Mouse (Mus musculus) neural tube, embryonic 11.5 days (tissue): Measurements from ENCODE around the gene Mlph. TPM values are rescaled to one million over a fixed set of nuclear protein-coding genes. Genes with fewer than 3 reads are reported as not detected.
A peak's percentile ranks its signal among the peaks of the same experiment; 100 is the strongest.

Experiments
- ATAC-seq: fragments of 200-750 bp; cut with Nextera tagmentation; 2 replicates; pipeline ENCODE4 v1.8.0; 2017; ENCODE audit warnings: moderate number of reproducible peaks, mild to moderate bottlenecking, moderate TSS enrichment, moderate library complexity; ENCODE audit not compliant: insufficient read depth, low FRiP score, low TSS enrichment
- DNase-seq: peaks from one replicate; pipeline ENCODE4 v3.0.0-alpha.2; 2015; ENCODE audit warnings: low spot score
- H3K27ac ChIP-seq: fragments of 300-500 bp; sonication (generic); 2 replicates; pipeline ENCODE4 v1.5.1; 2014; ENCODE audit warnings: low read depth, mild to moderate bottlenecking, low read length
- H3K27me3 ChIP-seq: fragments of 300-500 bp; sonication (generic); 2 replicates; pipeline ENCODE4 v1.6.1; 2014; ENCODE audit warnings: mild to moderate bottlenecking, low read length, mixed read lengths; ENCODE audit not compliant: control insufficient read depth, insufficient read depth
- H3K36me3 ChIP-seq: fragments of 300-500 bp; sonication (generic); 2 replicates; pipeline ENCODE4 v1.6.1; 2014; ENCODE audit warnings: mild to moderate bottlenecking, low read length, moderate library complexity, mixed read lengths; ENCODE audit not compliant: control insufficient read depth, insufficient read depth
- H3K4me1 ChIP-seq: fragments of 300-500 bp; sonication (generic); 2 replicates; pipeline ENCODE4 v1.6.1; 2014; ENCODE audit warnings: low read length, mixed read lengths; ENCODE audit not compliant: control insufficient read depth, insufficient read depth
- H3K4me2 ChIP-seq: fragments of 300-500 bp; sonication (generic); 2 replicates; pipeline ENCODE4 v1.6.1; 2014; ENCODE audit warnings: low read depth, mild to moderate bottlenecking, moderate library complexity
- H3K4me3 ChIP-seq: fragments of 300-500 bp; sonication (generic); 2 replicates; pipeline ENCODE4 v1.5.1; 2014; ENCODE audit warnings: low read depth, low read length
- H3K9ac ChIP-seq: fragments of 300-500 bp; sonication (generic); 2 replicates; pipeline ENCODE4 v1.6.1; 2014; ENCODE audit warnings: mild to moderate bottlenecking, low read length
- H3K9me3 ChIP-seq: fragments of 300-500 bp; sonication (generic); 2 replicates; pipeline ENCODE4 v1.6.1; 2016; ENCODE audit warnings: low read length; ENCODE audit not compliant: control insufficient read depth
- WGBS: fragments of 180-500 bp; shearing (Covaris S2); extraction: QIAGEN DNeasy Blood & Tissue Kit; methylation state at CpG from one replicate; pipeline ENCODE4 v1.1.7; 2014; 5-methylcytosine and 5-hydroxymethylcytosine counted together
- polyA plus RNA-seq: library from polyadenylated mRNA; unstranded; fragments of >200 nt; fragmentation: Nextera tagmentation; extraction: Ambion mirVana; gene quantifications from 2 replicates; pipeline ENCODE4 v1.2.1, GENCODE M21; 2014

Gene Mlph
- polyA plus RNA-seq, 1 experiment from 2014 or later: 0.24 TPM

DNA sequence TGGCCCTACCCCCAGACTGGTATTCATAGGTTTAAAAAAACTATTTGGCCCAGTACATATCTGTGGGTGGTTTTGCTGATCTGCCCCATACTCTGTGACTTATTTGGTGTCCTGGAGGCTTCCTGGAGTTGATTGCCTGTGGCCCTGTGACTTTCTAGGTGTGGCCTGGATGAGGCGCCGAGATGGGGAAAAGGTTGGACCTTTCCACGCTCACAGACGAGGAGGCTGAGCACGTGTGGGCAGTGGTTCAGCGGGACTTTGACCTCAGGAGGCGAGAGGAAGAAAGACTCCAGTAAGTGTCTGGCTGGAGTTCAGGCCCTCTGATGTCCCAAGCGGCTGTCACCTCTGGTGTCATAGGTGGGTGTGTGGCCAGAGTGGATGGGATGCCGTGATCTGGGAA is 6.8 kb downstream of the Mlph start:
- no peak overlapping the region for H3K9ac ChIP-seq
- DNase-seq (no peak), ATAC-seq (no peak)

GRCm38 (mm10) chr1:90926030-90926429 is 11.1 kb downstream of the Mlph start:
- no peak for DNase-seq
- Histone ChIP-seq H3K27ac (no peak overlapping the region), H3K9ac (no peak overlapping the region), H3K4me1 (peaks cover 5% of the 10 kb centered on the region), H3K27me3 (0 out of 2 replicates have a peak, but pooled peaks cover 4% of the 10 kb centered on the region), H3K4me2 (no peak overlapping the region), H3K9me3 (no peaks in the 10 kb centered on the region), H3K4me3 (no peak overlapping the region), H3K36me3 (no peaks in the 10 kb centered on the region)
- no peak for ATAC-seq
- 95% methylated on average over 4 of the region's 4 CpGs for WGBS

More for the DNA sequence above, 6.8 kb downstream of the Mlph start:
- no peaks in the 10 kb centered on the region for H3K27me3 ChIP-seq
- no peak overlapping the region for H3K4me2 ChIP-seq
- no peaks in the 10 kb centered on the region; the same call in 1 of the 2 replicates for H3K9me3 ChIP-seq
- no peak overlapping the region for H3K4me3 ChIP-seq
- 88% methylated on average over 9 of the region's 9 CpGs for WGBS
- no peak overlapping the region for H3K27ac ChIP-seq
- H3K4me1 ChIP-seq: no peaks in the 10 kb centered on the region
- H3K36me3 ChIP-seq: no peaks in the 10 kb centered on the region

DNA sequence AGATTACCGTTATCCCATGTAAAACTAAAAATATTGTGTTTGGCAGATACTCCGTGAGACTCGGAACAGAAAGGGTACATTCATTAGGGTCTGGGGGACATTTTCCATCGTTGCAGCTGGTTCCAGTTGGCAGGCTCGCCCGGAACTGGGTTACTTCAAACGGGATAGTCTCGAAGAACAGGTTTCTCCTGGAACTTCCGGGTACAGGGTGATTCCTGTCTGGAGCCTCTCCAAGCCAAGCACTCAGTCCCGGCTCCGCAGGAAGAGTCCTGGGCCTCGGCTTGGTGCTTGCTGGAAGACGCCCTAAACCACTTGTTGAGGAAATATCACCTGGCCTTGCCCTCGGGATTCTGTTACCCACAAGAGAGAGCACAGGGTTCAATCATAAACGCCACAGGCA is 12.4 kb downstream of the Mlph start:
- Histone ChIP-seq H3K9ac (no peak overlapping the region), H3K36me3 (no peaks in the 10 kb centered on the region), H3K4me2 (no peak overlapping the region), H3K4me1 (peaks cover 5% of the 10 kb centered on the region), H3K4me3 (no peak overlapping the region), H3K27ac (no peak overlapping the region), H3K27me3 (0 out of 2 replicates have a peak, but pooled peaks cover 4% of the 10 kb centered on the region), H3K9me3 (no peaks in the 10 kb centered on the region)
- 58% methylated on average over 15 of the region's 15 CpGs for WGBS
- ATAC-seq (no peak), DNase-seq (no peak)

GRCm38 (mm10) chr1:90927929-90928574 is 13.2 kb downstream of the Mlph start:
- H3K4me3 ChIP-seq: peak overlapping the region; percentile 21; the same call in 1 of the 2 replicates
- H3K4me1 ChIP-seq: peaks cover 5% of the 10 kb centered on the region
- 0 out of 2 replicates have a peak, but pooled peaks cover 4% of the 10 kb centered on the region for H3K27me3 ChIP-seq
- peak overlapping the region; percentile 46 for H3K4me2 ChIP-seq
- H3K9ac ChIP-seq: 0 out of 2 replicates have a peak overlapping the region, but pooled peaks have one; percentile 3
- ATAC-seq (no peak), DNase-seq (no peak)
- 1% methylated on average over 23 of the region's 23 CpGs for WGBS
- no peaks in the 10 kb centered on the region for H3K9me3 ChIP-seq
- no peaks in the 10 kb centered on the region for H3K36me3 ChIP-seq
- no peak overlapping the region for H3K27ac ChIP-seq

- H3K9me3 ChIP-seq: no peaks in the 10 kb centered on the region
- ATAC-seq (no peak), DNase-seq (peak; percentile 83)
- H3K27me3 ChIP-seq: 0 out of 2 replicates have a peak, but pooled peaks cover 4% of the 10 kb centered on the region
- 5% methylated on average over 6 of the region's 6 CpGs for WGBS
- H3K36me3 ChIP-seq: no peaks in the 10 kb centered on the region
- H3K4me3 ChIP-seq: no peak overlapping the region
- H3K4me1 ChIP-seq: peaks cover 5% of the 10 kb centered on the region
- peak overlapping the region; percentile 46; the same call in 1 of the 2 replicates for H3K4me2 ChIP-seq
- no peak overlapping the region for H3K9ac ChIP-seq
- no peak overlapping the region for H3K27ac ChIP-seq
Observed at GRCm38 (mm10) chr1:90928575-90928934, 13.7 kb downstream of the Mlph start.

DNA sequence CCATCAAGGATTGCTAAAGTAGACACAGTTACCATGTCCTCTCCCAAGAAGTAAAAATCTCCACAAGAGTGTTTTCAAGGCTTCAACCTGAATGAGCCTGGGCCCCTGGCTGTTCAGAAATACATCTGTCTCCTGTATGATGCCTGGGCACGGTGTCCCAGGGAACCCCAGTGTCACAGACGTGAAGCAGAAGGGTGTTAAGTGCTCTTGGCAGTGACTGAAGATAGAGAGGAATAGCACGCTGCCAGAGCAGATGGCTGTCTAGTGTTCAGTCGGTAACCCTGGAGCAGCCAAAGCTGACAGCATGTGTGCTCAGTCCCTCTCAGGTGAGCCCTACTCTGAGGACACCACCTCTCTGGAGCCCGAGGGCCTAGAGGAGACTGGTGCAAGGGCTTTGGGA is 18.1 kb downstream of the Mlph start:
- Histone ChIP-seq H3K9ac (no peak overlapping the region), H3K36me3 (no peaks in the 10 kb centered on the region), H3K27me3 (0 out of 2 replicates have a peak, but pooled peaks cover 2% of the 10 kb centered on the region), H3K4me1 (peaks cover 4% of the 10 kb centered on the region), H3K27ac (no peak overlapping the region), H3K9me3 (no peaks in the 10 kb centered on the region), H3K4me2 (no peak overlapping the region), H3K4me3 (no peak overlapping the region)
- 79% methylated on average over 5 of the region's 5 CpGs for WGBS
- no peak for DNase-seq
- ATAC-seq: no peak

DNA sequence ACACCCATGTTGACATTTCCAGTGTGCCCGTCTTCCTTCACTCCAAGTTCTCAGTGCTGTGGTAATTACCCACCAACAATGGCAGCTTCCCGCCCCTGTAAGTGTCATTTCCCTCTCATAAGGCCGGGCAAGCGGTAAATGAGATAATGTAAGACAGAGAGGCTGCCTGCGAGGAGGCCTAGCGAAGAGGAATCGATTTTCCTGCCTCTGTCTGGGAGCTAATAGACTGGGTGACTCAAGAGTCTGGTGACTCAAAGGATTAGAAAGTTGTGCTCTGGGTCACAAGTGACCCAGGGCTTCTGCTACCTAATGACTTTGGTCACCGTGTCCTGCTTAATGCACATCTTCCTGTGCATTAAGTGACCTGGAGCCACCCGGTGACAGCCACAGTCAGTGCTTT is 22.1 kb downstream of the Mlph start:
- Histone ChIP-seq H3K9me3 (no peaks in the 10 kb centered on the region), H3K4me2 (no peak overlapping the region), H3K9ac (no peak overlapping the region), H3K27ac (no peak overlapping the region), H3K27me3 (no peaks in the 10 kb centered on the region), H3K4me1 (no peaks in the 10 kb centered on the region), H3K4me3 (no peak overlapping the region), H3K36me3 (no peaks in the 10 kb centered on the region)
- 55% methylated on average over 9 of the region's 9 CpGs for WGBS
- DNase-seq (no peak), ATAC-seq (no peak)

GRCm38 (mm10) chr1:90939980-90940379 is 25.1 kb downstream of the Mlph start:
- H3K4me3 ChIP-seq: no peak overlapping the region
- no peak overlapping the region for H3K9ac ChIP-seq
- H3K9me3 ChIP-seq: no peaks in the 10 kb centered on the region
- ATAC-seq (no peak), DNase-seq (no peak)
- H3K27ac ChIP-seq: no peak overlapping the region
- H3K4me2 ChIP-seq: no peak overlapping the region
- no peaks in the 10 kb centered on the region for H3K4me1 ChIP-seq
- WGBS: 78% methylated on average over 4 of the region's 4 CpGs
- H3K36me3 ChIP-seq: no peaks in the 10 kb centered on the region
- no peaks in the 10 kb centered on the region for H3K27me3 ChIP-seq

GRCm38 (mm10) chr1:90945171-90945570 is 30.3 kb downstream of the Mlph start:
- WGBS: 60% methylated on average over 10 of the region's 10 CpGs
- Histone ChIP-seq H3K9ac (no peak overlapping the region), H3K4me2 (no peak overlapping the region), H3K4me3 (no peak overlapping the region), H3K4me1 (no peaks in the 10 kb centered on the region), H3K9me3 (no peaks in the 10 kb centered on the region), H3K27me3 (no peaks in the 10 kb centered on the region), H3K27ac (no peak overlapping the region), H3K36me3 (no peaks in the 10 kb centered on the region)
- no peak for ATAC-seq
- DNase-seq: no peak
